Mouse (Mus musculus): ENCODE results near the gene Olfr1031.
"Not testable (repeated sequence)": the region's sequence is repeated elsewhere in the genome, so short reads cannot be mapped to it uniquely, and the experiment has no call there.

Olfr1031 gene

GRCm38 (mm10) chr2:85990004-85990403, at the start of gene Olfr1031:
TSS of gene Olfr1031 (plus strand) at chr2:85990304.
- no peak for DNase-seq (ENCODE audit: low spot score in 2 of 2)

- no peak for DNase-seq (ENCODE audit: low spot score in 2 of 2)
Observed at GRCm38 (mm10) chr2:85950137-85950536, 40.0 kb upstream of the Olfr1031 start, which contains the start of gene Olfr1028. TSS of gene Olfr1028 (plus strand) at chr2:85950437.

GRCm38 (mm10) chr2:85973595-85973994, 16.5 kb upstream of the Olfr1031 start, which contains the start of gene Olfr1029:
TSS of gene Olfr1029 (plus strand) at chr2:85973895.
- no peak for DNase-seq (ENCODE audit: low spot score in 2 of 2)

- no peak for DNase-seq (ENCODE audit: low spot score in 2 of 2)
Observed at GRCm38 (mm10) chr2:85978976-85979375, 11.1 kb upstream of the Olfr1031 start, which contains the start of gene Olfr1030. TSS of gene Olfr1030 (plus strand) at chr2:85979276.

- no peak for DNase-seq (ENCODE audit: low spot score in 2 of 2)
Observed at GRCm38 (mm10) chr2:86005240-86005639, 15.1 kb downstream of the Olfr1031 start, which contains the start of gene Olfr1032. TSS of gene Olfr1032 (plus strand) at chr2:86005540.

- DNase-seq (ENCODE audit: low spot score in 2 of 2), result not testable (repeated sequence)
Observed at GRCm38 (mm10) chr2:86020406-86020805, 30.3 kb downstream of the Olfr1031 start, which contains the start of gene Olfr1033. TSS of gene Olfr1033 (plus strand) at chr2:86020633.

- not testable (repeated sequence) for DNase-seq (ENCODE audit: low spot score in 2 of 2)
Observed at GRCm38 (mm10) chr2:86021518-86021917, 31.4 kb downstream of the Olfr1031 start.

Measured in right cerebral cortex, postnatal 10 days (tissue).